Mouse (Mus musculus): Measurements from ENCODE around the gene Elmo1. TPM values are rescaled to one million over a fixed set of nuclear protein-coding genes. Genes with fewer than 3 reads are reported as not detected.

Gene Elmo1
- polyA plus RNA-seq, 1 experiment from 2014 or later: 38.3 TPM

DNA sequence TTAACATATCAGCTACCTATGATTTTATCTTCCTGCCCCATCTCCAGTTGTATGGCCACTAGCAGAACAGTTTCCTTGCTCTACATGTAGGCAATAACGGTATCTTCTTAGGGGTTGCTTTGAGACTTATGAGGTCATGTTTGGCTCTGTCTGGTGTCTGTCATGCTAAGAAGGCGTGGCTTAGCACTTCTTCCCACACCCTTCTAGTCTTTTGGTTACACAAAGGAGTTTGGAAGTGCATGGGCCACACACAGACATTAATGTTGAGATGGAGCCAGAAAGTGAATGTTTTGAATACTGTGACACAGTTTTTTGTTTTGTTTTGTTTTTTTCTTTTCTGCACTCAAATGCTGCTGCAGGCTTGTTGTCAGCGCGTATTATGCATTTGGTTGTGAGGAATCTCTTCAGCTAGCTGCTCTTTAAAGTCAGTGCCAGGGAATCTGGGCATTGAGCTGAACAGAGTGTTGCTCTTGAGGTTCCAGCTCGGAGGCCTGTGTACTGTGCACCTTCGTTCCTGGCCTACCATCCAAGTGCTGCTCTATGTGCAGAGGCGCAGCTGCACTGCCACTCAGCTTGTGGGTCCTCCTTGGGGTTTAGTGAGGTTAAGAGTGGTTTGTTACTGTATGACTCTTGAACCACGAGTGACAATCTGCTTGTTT lies 31.1 kb downstream of the Elmo1 start:
- H3K4me3 ChIP-seq (replicated peaks; ENCODE audit: low read depth, low read length): no peak overlapping the region
- no peak overlapping the region for H3K9ac ChIP-seq (replicated peaks; ENCODE audit: low read length)
- H3K27ac ChIP-seq (replicated peaks; ENCODE audit: low read depth, low read length): no peak overlapping the region
- 89% methylated on average over 8 of the region's 8 CpGs for WGBS
- no peak for ATAC-seq (ENCODE audit: low FRiP score, low TSS enrichment)
- H3K9me3 ChIP-seq (ENCODE audit: control insufficient read depth, low read length): no peaks in the 10 kb centered on the region
- H3K4me1 ChIP-seq (ENCODE audit: control insufficient read depth, insufficient read depth, low read length): 0 out of 2 replicates have a peak, but pooled peaks cover 3% of the 10 kb centered on the region
- no peaks in the 10 kb centered on the region for H3K27me3 ChIP-seq (ENCODE audit: control insufficient read depth, insufficient read depth, low read length)
- DNase-seq: no peak
- no peak overlapping the region for H3K4me2 ChIP-seq (ENCODE audit: low read length)
- H3K36me3 ChIP-seq (ENCODE audit: control insufficient read depth, insufficient read depth, low read length): no peaks in the 10 kb centered on the region

DNA sequence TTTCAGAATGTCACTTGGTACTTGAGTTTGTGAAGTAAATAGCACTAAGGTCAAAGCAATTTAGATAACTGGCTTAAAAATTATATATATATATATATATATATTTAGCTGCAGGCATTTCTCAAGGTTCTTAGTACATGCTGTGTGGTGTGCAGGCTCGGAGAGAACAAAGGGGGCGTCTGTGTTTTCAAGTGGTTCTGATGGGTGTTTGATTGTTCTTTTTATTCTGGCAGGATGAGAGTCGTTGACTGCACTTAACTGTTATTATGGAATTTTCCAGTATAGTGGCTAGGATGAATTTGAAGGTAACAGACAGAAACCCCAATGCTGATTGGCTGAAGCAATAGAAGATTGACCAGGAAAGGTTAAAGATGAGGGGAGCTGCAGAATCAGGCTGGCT lies 33.6 kb downstream of the Elmo1 start:
- WGBS: 71% methylated on average over 3 of the region's 3 CpGs
- H3K4me2 ChIP-seq (ENCODE audit: low read length): no peak overlapping the region
- DNase-seq (no peak), ATAC-seq (ENCODE audit: low FRiP score, low TSS enrichment) (no peak)
- no peaks in the 10 kb centered on the region for H3K9me3 ChIP-seq (ENCODE audit: control insufficient read depth, low read length)
- H3K4me1 ChIP-seq (ENCODE audit: control insufficient read depth, insufficient read depth, low read length): no peaks in the 10 kb centered on the region
- no peak overlapping the region for H3K9ac ChIP-seq (replicated peaks; ENCODE audit: low read length)
- H3K36me3 ChIP-seq (ENCODE audit: control insufficient read depth, insufficient read depth, low read length): no peaks in the 10 kb centered on the region
- no peaks in the 10 kb centered on the region for H3K27me3 ChIP-seq (ENCODE audit: control insufficient read depth, insufficient read depth, low read length)
- H3K4me3 ChIP-seq (replicated peaks; ENCODE audit: low read depth, low read length): no peak overlapping the region
- H3K27ac ChIP-seq (replicated peaks; ENCODE audit: low read depth, low read length): no peak overlapping the region

DNA sequence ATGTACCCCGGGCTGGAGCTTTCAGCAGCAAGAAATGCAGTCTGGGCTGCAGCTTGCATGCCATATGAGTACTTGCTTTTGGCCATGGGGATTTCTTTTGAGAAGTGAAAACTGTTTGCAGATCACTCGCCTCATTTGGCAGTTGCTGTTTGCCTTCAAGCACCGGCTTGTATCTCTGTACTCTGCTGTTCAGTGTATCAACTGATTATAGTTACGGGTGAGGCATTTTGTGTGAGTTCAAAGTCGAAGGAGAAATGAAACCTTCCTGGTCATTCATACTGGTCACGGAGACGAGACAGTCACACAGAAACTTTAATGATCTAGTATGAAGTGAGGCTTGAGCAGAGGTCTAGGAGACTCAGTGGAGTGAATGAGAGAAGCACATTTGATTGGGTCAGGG lies 34.6 kb downstream of the Elmo1 start:
- Histone ChIP-seq H3K9me3 (ENCODE audit: control insufficient read depth, low read length) (no peaks in the 10 kb centered on the region), H3K4me1 (ENCODE audit: control insufficient read depth, insufficient read depth, low read length) (no peaks in the 10 kb centered on the region), H3K4me3 (replicated peaks; ENCODE audit: low read depth, low read length) (no peak overlapping the region), H3K9ac (replicated peaks; ENCODE audit: low read length) (no peak overlapping the region), H3K36me3 (ENCODE audit: control insufficient read depth, insufficient read depth, low read length) (no peaks in the 10 kb centered on the region), H3K4me2 (ENCODE audit: low read length) (no peak overlapping the region), H3K27me3 (ENCODE audit: control insufficient read depth, insufficient read depth, low read length) (no peaks in the 10 kb centered on the region), H3K27ac (replicated peaks; ENCODE audit: low read depth, low read length) (no peak overlapping the region)
- DNase-seq: no peak
- 83% methylated on average over 7 of the region's 7 CpGs for WGBS
- ATAC-seq (ENCODE audit: low FRiP score, low TSS enrichment): no peak

DNA sequence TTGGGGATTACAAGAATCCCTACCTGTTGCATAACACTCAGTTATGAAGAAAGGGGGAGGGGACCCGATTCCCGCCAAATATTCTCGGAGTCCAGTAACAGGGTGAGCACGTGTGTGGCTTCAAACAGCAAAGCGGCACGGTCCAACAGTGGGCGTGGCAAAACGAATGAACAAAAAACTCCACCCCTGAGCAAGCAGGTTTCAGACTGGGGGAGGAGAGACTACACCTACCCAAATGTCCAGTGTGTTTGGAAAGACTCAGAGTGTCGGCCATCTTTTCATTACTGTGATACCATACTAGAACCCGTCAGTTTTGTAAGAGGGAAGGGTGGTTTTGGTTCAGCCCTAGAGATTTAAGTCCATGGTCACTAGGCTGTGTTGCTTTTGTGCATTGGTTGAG lies 35.4 kb downstream of the Elmo1 start:
- Histone ChIP-seq H3K27me3 (ENCODE audit: control insufficient read depth, insufficient read depth, low read length) (no peaks in the 10 kb centered on the region), H3K27ac (replicated peaks; ENCODE audit: low read depth, low read length) (no peak overlapping the region), H3K4me1 (ENCODE audit: control insufficient read depth, insufficient read depth, low read length) (no peaks in the 10 kb centered on the region), H3K9me3 (ENCODE audit: control insufficient read depth, low read length) (no peaks in the 10 kb centered on the region), H3K4me2 (ENCODE audit: low read length) (no peak overlapping the region), H3K4me3 (replicated peaks; ENCODE audit: low read depth, low read length) (no peak overlapping the region), H3K9ac (replicated peaks; ENCODE audit: low read length) (no peak overlapping the region), H3K36me3 (ENCODE audit: control insufficient read depth, insufficient read depth, low read length) (no peaks in the 10 kb centered on the region)
- ATAC-seq (ENCODE audit: low FRiP score, low TSS enrichment) (no peak), DNase-seq (no peak)
- 94% methylated on average over 10 of the region's 10 CpGs for WGBS

DNA sequence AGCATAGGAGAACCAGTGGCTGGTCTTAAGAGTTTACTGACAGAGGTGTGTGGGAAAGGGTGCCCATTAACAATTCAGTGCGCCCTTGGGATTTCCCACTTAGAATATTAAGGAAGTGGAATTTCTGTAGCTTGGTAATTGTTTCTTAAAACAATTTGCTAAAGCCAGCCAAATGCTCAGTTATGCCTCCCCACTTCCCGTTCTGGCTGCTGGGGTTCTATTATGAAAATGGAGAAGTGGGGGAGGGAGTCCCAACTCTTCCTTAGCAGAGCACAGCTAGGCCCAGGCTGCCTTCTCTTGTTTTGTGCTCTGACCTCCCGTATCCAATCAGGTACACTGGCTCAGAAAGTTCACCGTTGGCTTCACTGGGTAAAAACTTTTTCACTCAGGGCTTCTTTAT lies 37.2 kb downstream of the Elmo1 start:
- no peak overlapping the region for H3K4me2 ChIP-seq (ENCODE audit: low read length)
- no peaks in the 10 kb centered on the region for H3K9me3 ChIP-seq (ENCODE audit: control insufficient read depth, low read length)
- ATAC-seq (ENCODE audit: low FRiP score, low TSS enrichment): no peak
- no peaks in the 10 kb centered on the region for H3K4me1 ChIP-seq (ENCODE audit: control insufficient read depth, insufficient read depth, low read length)
- H3K9ac ChIP-seq (replicated peaks; ENCODE audit: low read length): no peak overlapping the region
- WGBS: 66% methylated on average over 4 of the region's 4 CpGs
- H3K27ac ChIP-seq (replicated peaks; ENCODE audit: low read depth, low read length): no peak overlapping the region
- H3K4me3 ChIP-seq (replicated peaks; ENCODE audit: low read depth, low read length): no peak overlapping the region
- no peaks in the 10 kb centered on the region for H3K27me3 ChIP-seq (ENCODE audit: control insufficient read depth, insufficient read depth, low read length)
- H3K36me3 ChIP-seq (ENCODE audit: control insufficient read depth, insufficient read depth, low read length): no peaks in the 10 kb centered on the region
- no peak for DNase-seq

DNA sequence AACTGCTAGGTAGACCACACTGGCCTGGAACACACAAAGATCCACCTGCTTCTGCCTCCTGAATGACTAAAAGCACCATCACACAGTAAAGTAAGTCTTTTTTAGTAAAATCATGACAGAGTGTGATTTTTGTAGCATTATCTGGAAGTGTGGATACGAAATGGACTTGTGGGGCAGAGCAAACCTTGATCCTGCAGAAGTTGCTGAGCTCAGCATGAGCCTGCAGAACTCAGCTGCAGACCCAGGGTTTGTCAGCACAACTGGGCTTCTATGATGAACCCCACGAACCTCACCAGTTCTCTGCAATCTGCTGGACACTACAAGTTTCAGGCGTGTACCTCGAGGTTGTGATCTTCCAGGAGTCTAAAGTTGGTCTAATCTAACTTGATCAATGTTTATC lies 37.7 kb downstream of the Elmo1 start:
- no peak overlapping the region for H3K4me2 ChIP-seq (ENCODE audit: low read length)
- H3K27ac ChIP-seq (replicated peaks; ENCODE audit: low read depth, low read length): no peak overlapping the region
- no peak overlapping the region for H3K4me3 ChIP-seq (replicated peaks; ENCODE audit: low read depth, low read length)
- ATAC-seq (ENCODE audit: low FRiP score, low TSS enrichment): no peak
- no peak overlapping the region for H3K9ac ChIP-seq (replicated peaks; ENCODE audit: low read length)
- H3K4me1 ChIP-seq (ENCODE audit: control insufficient read depth, insufficient read depth, low read length): no peaks in the 10 kb centered on the region
- no peaks in the 10 kb centered on the region for H3K9me3 ChIP-seq (ENCODE audit: control insufficient read depth, low read length)
- H3K27me3 ChIP-seq (ENCODE audit: control insufficient read depth, insufficient read depth, low read length): no peaks in the 10 kb centered on the region
- no peak for DNase-seq
- WGBS: 92% methylated on average over 4 of the region's 4 CpGs
- H3K36me3 ChIP-seq (ENCODE audit: control insufficient read depth, insufficient read depth, low read length): no peaks in the 10 kb centered on the region

DNA sequence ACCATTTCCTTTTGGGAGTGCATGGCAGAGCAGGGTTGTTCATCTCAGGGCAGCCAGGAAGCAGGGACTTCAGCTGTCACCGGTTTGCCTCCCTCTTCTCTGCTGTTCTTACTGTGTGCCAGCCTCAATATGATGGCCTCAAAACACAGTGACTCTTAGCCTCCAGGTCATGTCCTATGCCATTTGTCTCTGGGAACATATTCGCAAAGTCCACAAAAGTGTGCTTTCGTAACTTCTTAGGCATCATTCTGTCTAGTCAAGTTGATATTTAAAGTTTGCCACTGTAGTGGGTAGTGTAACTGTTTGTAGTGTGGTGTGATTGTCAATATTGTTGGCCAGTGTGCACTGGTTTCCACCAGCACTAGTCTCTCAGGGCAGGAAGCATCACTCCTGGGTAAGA lies 40.3 kb downstream of the Elmo1 start:
- Histone ChIP-seq H3K27me3 (ENCODE audit: control insufficient read depth, insufficient read depth, low read length) (no peaks in the 10 kb centered on the region), H3K4me2 (ENCODE audit: low read length) (no peak overlapping the region), H3K36me3 (ENCODE audit: control insufficient read depth, insufficient read depth, low read length) (no peaks in the 10 kb centered on the region), H3K4me1 (ENCODE audit: control insufficient read depth, insufficient read depth, low read length) (no peaks in the 10 kb centered on the region), H3K4me3 (replicated peaks; ENCODE audit: low read depth, low read length) (no peak overlapping the region), H3K9ac (replicated peaks; ENCODE audit: low read length) (no peak overlapping the region), H3K9me3 (ENCODE audit: control insufficient read depth, low read length) (no peaks in the 10 kb centered on the region), H3K27ac (replicated peaks; ENCODE audit: low read depth, low read length) (no peak overlapping the region)
- DNase-seq: no peak
- ATAC-seq (ENCODE audit: low FRiP score, low TSS enrichment): no peak
- WGBS: 93% methylated on average over 3 of the region's 3 CpGs

DNA sequence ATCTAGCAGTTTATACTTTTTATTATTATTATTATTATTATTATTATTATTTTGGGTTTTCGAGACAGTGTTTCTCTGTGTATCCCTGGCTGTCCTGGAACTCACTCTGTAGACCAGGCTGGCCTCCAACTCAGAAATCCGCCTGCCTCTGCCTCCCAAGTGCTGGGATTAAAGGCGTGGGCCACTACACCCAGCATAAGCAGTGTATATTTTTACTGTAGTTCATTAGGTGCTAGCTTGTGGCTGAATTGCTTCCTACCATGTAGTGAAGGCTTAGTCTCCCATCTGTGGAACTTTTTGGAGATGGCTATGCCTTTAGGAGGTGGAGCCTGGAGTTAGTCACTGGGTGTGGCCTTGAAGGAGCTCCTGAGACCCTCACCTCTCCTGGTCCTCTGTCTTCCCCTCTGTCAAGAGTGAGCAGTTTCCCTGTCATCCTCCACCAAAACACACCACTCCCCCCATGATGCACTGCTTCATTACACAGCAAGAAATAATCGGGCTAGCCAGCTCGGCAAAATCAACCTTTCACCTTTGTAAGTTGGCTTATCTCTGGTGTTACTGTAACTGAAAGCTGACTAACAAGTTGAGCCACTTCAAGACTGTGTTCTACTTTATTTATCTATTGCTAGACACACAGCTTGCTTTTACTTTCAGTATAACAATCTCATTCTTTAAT lies 41.1 kb downstream of the Elmo1 start:
- ATAC-seq (ENCODE audit: low FRiP score, low TSS enrichment) (no peak), DNase-seq (no peak)
- Histone ChIP-seq H3K4me1 (ENCODE audit: control insufficient read depth, insufficient read depth, low read length) (no peaks in the 10 kb centered on the region), H3K4me3 (replicated peaks; ENCODE audit: low read depth, low read length) (no peak overlapping the region), H3K27me3 (ENCODE audit: control insufficient read depth, insufficient read depth, low read length) (no peaks in the 10 kb centered on the region), H3K9me3 (ENCODE audit: control insufficient read depth, low read length) (no peaks in the 10 kb centered on the region), H3K9ac (replicated peaks; ENCODE audit: low read length) (no peak overlapping the region), H3K27ac (replicated peaks; ENCODE audit: low read depth, low read length) (no peak overlapping the region), H3K36me3 (ENCODE audit: control insufficient read depth, insufficient read depth, low read length) (no peaks in the 10 kb centered on the region), H3K4me2 (ENCODE audit: low read length) (no peak overlapping the region)
- WGBS: 87% methylated on average over 5 of the region's 5 CpGs

DNA sequence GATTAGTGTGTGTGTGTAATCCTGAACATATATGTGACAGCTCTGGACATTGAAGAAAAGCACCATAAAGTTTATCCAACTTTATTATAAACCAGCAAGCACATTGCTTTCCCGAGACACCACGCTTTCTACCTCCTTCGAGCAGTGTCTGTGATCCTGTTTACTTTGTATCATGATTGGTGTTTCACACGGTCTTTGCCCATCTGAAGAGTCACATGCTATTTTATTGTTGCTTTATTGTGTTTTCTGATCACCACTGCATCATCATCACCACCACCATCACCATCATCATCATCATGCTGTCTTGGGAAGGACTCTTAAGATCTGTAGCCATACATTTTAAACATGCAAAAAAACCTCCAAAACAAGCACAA lies 41.6 kb downstream of the Elmo1 start:
- Histone ChIP-seq H3K4me3 (replicated peaks; ENCODE audit: low read depth, low read length) (no peak overlapping the region), H3K4me1 (ENCODE audit: control insufficient read depth, insufficient read depth, low read length) (no peaks in the 10 kb centered on the region), H3K9me3 (ENCODE audit: control insufficient read depth, low read length) (no peaks in the 10 kb centered on the region), H3K27me3 (ENCODE audit: control insufficient read depth, insufficient read depth, low read length) (no peaks in the 10 kb centered on the region), H3K36me3 (ENCODE audit: control insufficient read depth, insufficient read depth, low read length) (no peaks in the 10 kb centered on the region), H3K9ac (replicated peaks; ENCODE audit: low read length) (no peak overlapping the region), H3K27ac (replicated peaks; ENCODE audit: low read depth, low read length) (no peak overlapping the region), H3K4me2 (ENCODE audit: low read length) (no peak overlapping the region)
- DNase-seq (no peak), ATAC-seq (ENCODE audit: low FRiP score, low TSS enrichment) (no peak)
- WGBS: 86% methylated on average over 4 of the region's 4 CpGs
